Mouse (Mus musculus) kidney, adult 2 months (tissue): ENCODE measurements at regions not wholly inside any gene's neighbourhood (a gene's known extent, or its start where the extent isn't known, plus 50 kb on each side); places are given as distances from the start of the nearest gene placed in this dataset.

Experiments used
- DNase-seq: peaks from one replicate; pipeline ENCODE4 v3.0.0; 2021
- H3K27ac ChIP-seq: fragments of 200-500 bp; 2 replicates; pipeline ENCODE4 v1.5.1; 2012; ENCODE audit warnings: low read depth, low read length, control low read depth, inconsistent platforms; ENCODE audit not compliant: insufficient read depth
- H3K27me3 ChIP-seq: fragments of 200-500 bp; replicated peaks from 2 replicates; pipeline ENCODE4 v1.6.1; 2012; ENCODE audit warnings: mild to moderate bottlenecking, moderate library complexity, low read length, inconsistent platforms; ENCODE audit not compliant: control insufficient read depth, insufficient read depth
- H3K36me3 ChIP-seq: fragments of 200-500 bp; 2 replicates; pipeline ENCODE4 v1.6.1; 2012; ENCODE audit warnings: mild to moderate bottlenecking, moderate library complexity, low read length, inconsistent platforms; ENCODE audit not compliant: control insufficient read depth, insufficient read depth
- H3K4me1 ChIP-seq: fragments of 200-500 bp; 2 replicates; pipeline ENCODE4 v1.6.1; 2011; ENCODE audit warnings: low read length; ENCODE audit not compliant: control insufficient read depth, insufficient read depth
- H3K4me3 ChIP-seq: fragments of 200-500 bp; 2 replicates; pipeline ENCODE4 v1.5.1; 2011; ENCODE audit warnings: mild to moderate bottlenecking, low read depth, low read length, control low read depth; ENCODE audit not compliant: insufficient read depth
- CTCF ChIP-seq: fragments of 200-500 bp; conservative IDR thresholded peaks from 2 replicates; pipeline ENCODE4 v1.5.1; 2011; ENCODE audit warnings: low read depth, mild to moderate bottlenecking, control low read depth, low read length, moderate library complexity, mixed read lengths; ENCODE audit not compliant: insufficient read depth, insufficient read length
- POLR2A ChIP-seq: fragments of 200-500 bp; IDR thresholded peaks from one replicate; pipeline ENCODE4 v1.6.1; 2011; ENCODE audit warnings: low read depth, low read length, control low read depth
- WGBS: fragments of 180-500 bp; shearing (Covaris S2); methylation state at CpG from one replicate; pipeline ENCODE4 v1.1.7; 2018; 5-methylcytosine and 5-hydroxymethylcytosine counted together

DNA sequence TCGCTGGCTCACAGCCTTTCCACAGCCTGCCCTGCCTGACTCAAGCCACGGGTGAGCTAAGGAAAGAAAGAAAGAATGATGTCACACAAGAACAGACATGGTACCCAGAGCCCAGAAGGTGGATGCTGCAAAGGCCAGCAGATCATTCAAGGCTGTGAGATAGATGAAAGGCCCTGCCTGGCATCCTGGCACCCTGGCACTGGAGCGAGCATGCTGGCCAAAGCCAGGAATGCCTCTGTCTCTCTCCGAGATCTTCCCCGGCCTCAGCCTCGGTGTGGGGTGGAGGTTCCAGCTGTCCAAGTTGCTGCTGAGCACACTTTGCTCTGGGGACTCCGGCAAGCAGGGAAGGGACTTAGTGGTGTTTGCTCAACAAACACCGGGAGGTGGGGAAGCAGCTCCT is 116.4 kb upstream of the Lhx5 start:
- H3K27ac ChIP-seq, result no peak overlapping the region
- no peaks in the 10 kb centered on the region for H3K4me1 ChIP-seq
- 64% methylated on average over 8 of the region's 8 CpGs for WGBS
- no peak for DNase-seq
- no peaks in the 10 kb centered on the region for H3K27me3 ChIP-seq
- H3K4me3 ChIP-seq, result no peak overlapping the region
- H3K36me3 ChIP-seq, result no peaks in the 10 kb centered on the region
- no peak for TF ChIP-seq CTCF
- TF ChIP-seq POLR2A, result no peak

DNA sequence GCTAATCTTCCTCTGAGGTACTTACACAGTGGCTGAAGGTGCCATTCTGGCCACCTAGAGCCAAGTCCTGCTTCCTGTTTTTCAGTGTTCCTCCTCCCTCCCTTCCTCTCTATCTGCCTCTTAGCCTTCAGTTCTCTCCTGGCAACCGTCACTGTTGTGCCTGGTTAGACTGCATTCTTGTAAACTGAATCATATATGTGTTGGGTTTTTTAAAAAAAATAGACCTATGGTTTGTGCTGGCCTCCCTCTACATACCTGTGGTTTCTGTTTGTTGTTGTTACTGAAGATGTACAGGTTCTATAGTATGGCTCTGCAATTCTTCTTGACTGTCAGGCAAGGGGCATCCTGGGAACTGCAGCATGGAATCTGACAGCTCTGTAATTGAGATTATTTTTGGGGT is 112.5 kb upstream of the Lhx5 start:
- no peak overlapping the region for H3K4me3 ChIP-seq
- TF ChIP-seq CTCF (no peak), POLR2A (no peak)
- DNase-seq, result no peak
- H3K36me3 ChIP-seq, result no peaks in the 10 kb centered on the region
- no peak overlapping the region for H3K27ac ChIP-seq
- H3K4me1 ChIP-seq, result no peaks in the 10 kb centered on the region
- WGBS, result 48% methylated on average over 1 of the region's 1 CpGs
- H3K27me3 ChIP-seq, result no peaks in the 10 kb centered on the region

DNA sequence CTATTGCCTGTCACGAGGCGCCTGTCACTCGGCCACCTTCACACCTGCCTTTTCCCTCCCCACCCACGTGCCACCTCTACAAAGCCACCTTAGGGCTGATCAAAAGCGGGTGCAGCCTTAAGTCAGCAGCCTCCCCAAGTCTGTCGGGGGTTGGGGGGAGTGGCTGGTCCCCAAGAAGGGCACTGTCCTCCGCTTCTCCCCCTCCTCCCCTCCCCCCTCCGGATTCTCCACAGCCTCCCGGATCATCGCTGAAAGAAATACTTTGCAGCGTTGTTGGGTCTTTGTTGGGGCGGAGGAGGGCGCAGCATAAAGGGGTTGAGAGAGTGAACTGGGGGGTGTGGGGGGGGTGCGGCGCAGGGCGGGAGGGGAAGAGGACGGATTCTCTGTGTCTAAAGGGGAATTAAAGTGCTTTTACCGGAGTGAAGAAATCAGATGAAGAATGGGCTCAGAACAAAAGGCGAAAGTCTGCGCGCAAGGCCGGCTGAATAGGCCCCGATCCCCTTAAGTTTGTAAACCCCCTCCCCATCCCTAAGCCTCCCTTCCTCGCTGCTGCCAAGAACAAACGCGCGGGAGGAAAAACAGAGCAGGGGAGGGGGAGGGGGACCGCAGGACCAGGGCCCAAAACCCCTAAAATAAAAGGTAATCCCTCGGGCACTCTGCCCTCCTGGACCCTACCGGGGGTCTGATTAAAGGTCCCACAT is 109.3 kb upstream of the Lhx5 start:
- Histone ChIP-seq H3K4me3 (no peak overlapping the region), H3K36me3 (no peaks in the 10 kb centered on the region), H3K27ac (no peak overlapping the region), H3K27me3 (no peaks in the 10 kb centered on the region), H3K4me1 (no peaks in the 10 kb centered on the region)
- DNase-seq, result no peak
- WGBS, result 4% methylated on average over 30 of the region's 30 CpGs
- no peak for TF ChIP-seq CTCF
- no peak for TF ChIP-seq POLR2A

DNA sequence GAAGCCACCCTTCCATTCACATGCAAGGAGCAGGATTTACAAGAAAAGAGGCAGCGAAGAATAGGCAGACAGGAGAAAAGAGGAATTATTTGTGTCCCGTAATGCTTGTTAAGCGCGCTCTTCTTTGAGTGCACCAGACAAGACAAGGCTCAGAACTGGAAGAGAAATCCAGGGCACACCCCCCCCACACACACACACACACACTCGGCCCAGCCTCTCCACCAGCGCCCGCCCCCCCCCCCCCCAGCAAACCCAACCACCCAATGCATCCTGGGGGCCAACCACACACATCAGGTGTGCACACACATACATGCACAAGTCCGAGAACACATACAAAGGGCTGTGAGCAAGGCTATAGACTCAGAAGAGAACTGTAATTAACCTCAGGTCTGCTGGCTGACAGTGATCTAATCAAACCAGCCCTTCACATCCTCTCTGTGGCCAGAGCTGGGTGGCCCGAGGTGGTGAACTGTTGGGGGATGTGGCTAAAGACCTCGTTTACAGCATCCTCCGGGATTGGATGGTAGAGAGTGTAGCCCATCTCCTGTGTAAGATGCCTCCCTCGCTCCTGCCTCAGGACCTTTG is 108.7 kb upstream of the Lhx5 start:
- H3K4me1 ChIP-seq, result no peaks in the 10 kb centered on the region
- DNase-seq, result no peak
- H3K27ac ChIP-seq, result no peak overlapping the region
- no peak for TF ChIP-seq POLR2A
- TF ChIP-seq CTCF, result no peak
- H3K36me3 ChIP-seq, result no peaks in the 10 kb centered on the region
- H3K4me3 ChIP-seq, result no peak overlapping the region
- no peaks in the 10 kb centered on the region for H3K27me3 ChIP-seq
- WGBS, result 16% methylated on average over 12 of the region's 12 CpGs

DNA sequence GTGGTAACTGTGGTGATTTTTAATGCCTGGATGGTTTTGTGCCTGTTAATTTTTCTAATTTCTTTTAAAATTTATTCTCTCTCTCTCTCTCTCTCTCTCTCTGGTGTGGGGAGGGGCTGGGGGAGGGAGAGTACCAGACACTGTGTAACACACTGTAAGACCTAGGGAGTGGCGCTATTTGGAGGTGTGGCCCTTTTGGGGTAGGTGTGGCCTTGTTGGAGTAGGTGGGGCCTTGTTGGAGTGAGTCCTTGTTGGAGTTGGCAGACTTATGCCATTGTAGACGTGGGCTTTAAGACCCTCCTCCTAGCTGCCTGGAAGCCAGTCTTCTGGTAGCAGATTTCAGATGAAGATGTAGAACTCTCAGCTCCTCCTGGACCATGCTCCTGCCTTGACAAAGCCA is 107.4 kb upstream of the Lhx5 start:
- TF ChIP-seq POLR2A (no peak), CTCF (no peak)
- Histone ChIP-seq H3K27ac (no peak overlapping the region), H3K4me1 (no peaks in the 10 kb centered on the region), H3K27me3 (no peaks in the 10 kb centered on the region), H3K36me3 (no peaks in the 10 kb centered on the region), H3K4me3 (no peak overlapping the region)
- no peak for DNase-seq
- WGBS, result 90% methylated on average over 2 of the region's 2 CpGs

DNA sequence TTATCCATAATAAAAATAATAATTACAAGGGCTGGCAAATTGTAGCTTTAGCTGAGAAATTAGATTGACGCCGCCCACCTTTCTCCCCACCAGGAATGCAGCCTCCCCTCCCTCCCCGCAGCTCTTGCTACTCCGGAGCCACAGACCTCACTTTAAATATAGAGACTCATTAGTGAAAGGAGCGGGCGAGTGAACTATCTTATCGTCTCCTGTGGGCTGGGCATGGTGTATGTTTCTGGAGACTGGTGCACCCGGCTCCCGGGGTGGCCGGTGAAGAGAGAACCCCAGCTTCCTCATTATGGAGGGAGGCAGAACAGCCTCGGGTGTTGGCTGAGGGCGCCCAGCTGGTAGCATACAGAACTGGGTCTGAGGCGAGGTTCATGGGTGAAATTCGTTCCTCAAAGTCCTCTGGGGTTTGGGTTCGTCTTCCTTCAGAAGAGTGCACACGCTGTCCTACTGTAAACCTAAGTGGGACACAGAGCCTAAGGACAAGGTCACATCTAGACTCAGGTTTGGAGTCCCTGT is 106.1 kb upstream of the Lhx5 start:
- Histone ChIP-seq H3K27me3 (no peaks in the 10 kb centered on the region), H3K27ac (no peak overlapping the region), H3K36me3 (no peaks in the 10 kb centered on the region), H3K4me3 (no peak overlapping the region), H3K4me1 (no peaks in the 10 kb centered on the region)
- no peak for TF ChIP-seq CTCF
- no peak for TF ChIP-seq POLR2A
- WGBS, result 54% methylated on average over 16 of the region's 16 CpGs
- DNase-seq, result no peak

DNA sequence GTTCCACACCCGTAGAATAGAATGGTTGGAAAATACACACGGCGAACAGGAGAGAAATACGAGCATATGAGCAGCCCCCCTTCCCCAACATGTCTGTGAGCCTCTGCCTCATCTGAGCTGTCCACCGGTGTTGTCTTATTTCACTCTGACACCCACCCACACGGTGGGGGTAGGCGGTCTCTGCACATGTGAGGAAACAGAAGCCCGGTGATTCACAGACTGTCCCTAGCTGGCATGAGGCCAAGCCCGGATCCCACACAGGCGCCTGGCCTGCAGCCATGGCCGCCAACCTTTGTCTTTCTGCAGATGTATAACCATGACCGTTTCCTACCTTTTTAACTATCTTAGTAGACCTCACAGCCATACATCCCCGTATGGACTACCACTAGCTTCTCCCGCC is 99.5 kb upstream of the Lhx5 start:
- 44% methylated on average over 14 of the region's 14 CpGs for WGBS
- TF ChIP-seq POLR2A (no peak), CTCF (no peak)
- Histone ChIP-seq H3K4me3 (no peak overlapping the region), H3K27ac (no peak overlapping the region), H3K36me3 (no peaks in the 10 kb centered on the region), H3K27me3 (no peaks in the 10 kb centered on the region), H3K4me1 (no peaks in the 10 kb centered on the region)
- peak; percentile 38 for DNase-seq
